Mouse (Mus musculus): ENCODE results near the gene Lin37. TPM values are rescaled to one million over a fixed set of nuclear protein-coding genes. Genes with fewer than 3 reads are reported as not detected.

Gene Lin37
- total RNA-seq, 2 experiments from 2014 or later, result 28.6 to 45.8 TPM

- ATAC-seq (replicated peaks; ENCODE audit: low FRiP score, low TSS enrichment, poor library complexity, severe bottlenecking), result no peak
These were observed 28.4 kb upstream of the Lin37 start for GRCm38 (mm10) chr7:30587842-30588667.

GRCm38 (mm10) chr7:30586455-30587020 lies 26.9 kb upstream of the Lin37 start:
- no peak for ATAC-seq (replicated peaks; ENCODE audit: low FRiP score, low TSS enrichment, poor library complexity, severe bottlenecking)

- no peak for ATAC-seq (replicated peaks; ENCODE audit: low FRiP score, low TSS enrichment, poor library complexity, severe bottlenecking)
These were observed 25.5 kb upstream of the Lin37 start for GRCm38 (mm10) chr7:30585170-30585569.

GRCm38 (mm10) chr7:30584339-30584738 lies 24.7 kb upstream of the Lin37 start:
- ATAC-seq (replicated peaks; ENCODE audit: low FRiP score, low TSS enrichment, poor library complexity, severe bottlenecking), result no peak

GRCm38 (mm10) chr7:30581547-30581946 lies 21.9 kb upstream of the Lin37 start:
- ATAC-seq (replicated peaks; ENCODE audit: low FRiP score, low TSS enrichment, poor library complexity, severe bottlenecking), result no peak

- no peak for ATAC-seq (replicated peaks; ENCODE audit: low FRiP score, low TSS enrichment, poor library complexity, severe bottlenecking)
These were observed 20.3 kb upstream of the Lin37 start for GRCm38 (mm10) chr7:30579950-30580349.

- ATAC-seq (replicated peaks; ENCODE audit: low FRiP score, low TSS enrichment, poor library complexity, severe bottlenecking), result peak; percentile 86
These were observed 13.3 kb upstream of the Lin37 start for GRCm38 (mm10) chr7:30572969-30573368.

GRCm38 (mm10) chr7:30572389-30572788 lies 12.8 kb upstream of the Lin37 start:
- peak; percentile 69 for ATAC-seq (replicated peaks; ENCODE audit: low FRiP score, low TSS enrichment, poor library complexity, severe bottlenecking)

GRCm38 (mm10) chr7:30567555-30567954 lies 7.9 kb upstream of the Lin37 start:
- no peak for ATAC-seq (replicated peaks; ENCODE audit: low FRiP score, low TSS enrichment, poor library complexity, severe bottlenecking)

- ATAC-seq (replicated peaks; ENCODE audit: low FRiP score, low TSS enrichment, poor library complexity, severe bottlenecking), result no peak
These were observed 6.4 kb upstream of the Lin37 start for GRCm38 (mm10) chr7:30566033-30566432.

- no peak for ATAC-seq (replicated peaks; ENCODE audit: low FRiP score, low TSS enrichment, poor library complexity, severe bottlenecking)
These were observed 5.4 kb upstream of the Lin37 start, which contains the start of gene Igflr1 for GRCm38 (mm10) chr7:30564970-30565571. Gene Igflr1, plus strand, starts transcription at chr7:30565427.

GRCm38 (mm10) chr7:30563906-30564280 lies 4.3 kb upstream of the Lin37 start:
- ATAC-seq (replicated peaks; ENCODE audit: low FRiP score, low TSS enrichment, poor library complexity, severe bottlenecking), result no peak

- ATAC-seq (replicated peaks; ENCODE audit: low FRiP score, low TSS enrichment, poor library complexity, severe bottlenecking), result peak; percentile 70
These were observed 3.7 kb upstream of the Lin37 start, which contains the start of the genes U2af1l4, Gm49396 and Psenen for GRCm38 (mm10) chr7:30563117-30563905. Gene U2af1l4, plus strand, starts transcription at chr7:30563301. Gene Gm49396, plus strand, starts transcription at chr7:30563344. Gene Psenen, minus strand, starts transcription at chr7:30563627.

GRCm38 (mm10) chr7:30562526-30563116 lies 3.0 kb upstream of the Lin37 start:
- no peak for ATAC-seq (replicated peaks; ENCODE audit: low FRiP score, low TSS enrichment, poor library complexity, severe bottlenecking)

- no peak for ATAC-seq (replicated peaks; ENCODE audit: low FRiP score, low TSS enrichment, poor library complexity, severe bottlenecking)
These were observed 658 bp upstream of the Lin37 start for GRCm38 (mm10) chr7:30560296-30560695.

- no peak for ATAC-seq (replicated peaks; ENCODE audit: low FRiP score, low TSS enrichment, poor library complexity, severe bottlenecking)
These were observed 789 bp downstream of the Lin37 start for GRCm38 (mm10) chr7:30558656-30559442.

- no peak for ATAC-seq (replicated peaks; ENCODE audit: low FRiP score, low TSS enrichment, poor library complexity, severe bottlenecking)
These were observed 1.6 kb downstream of the Lin37 start for GRCm38 (mm10) chr7:30557901-30558514.

- no peak for ATAC-seq (replicated peaks; ENCODE audit: low FRiP score, low TSS enrichment, poor library complexity, severe bottlenecking)
These were observed 2.6 kb downstream of the Lin37 start for GRCm38 (mm10) chr7:30556894-30557536.
